Mouse (Mus musculus): ENCODE data around the gene Ube3b. TPM values are rescaled to one million over a fixed set of nuclear protein-coding genes. Genes with fewer than 3 reads are reported as not detected.

Gene Ube3b
- total RNA-seq, 2 experiments from 2014 or later: 86.2 to 93.3 TPM

Small RNAs within 50 kb of the gene (microRNA-seq; reads per million reads assigned to microRNA genes)
- 0.21 to 0.25 reads per million in 2 experiments for gene Mir7027

Other genes starting within 250 kb of the Ube3b start
- 1 to 10 TPM; 2.8 to 6.2 TPM for gene Acacb, start 234.1 kb upstream of the Ube3b start, total RNA-seq (2021)
- gene Foxn4, start 106.8 kb upstream of the Ube3b start, total RNA-seq (2021): not detected
- gene Myo1h, start 91.4 kb upstream of the Ube3b start, total RNA-seq (2021): 1 to 10 TPM; 2.5 to 3.3 TPM
- gene Kctd10, start 99 bp upstream of the Ube3b start, total RNA-seq (2021): 10 to 100 TPM; 64.6 to 68.6 TPM
- 10 to 100 TPM; 20.2 to 20.5 TPM for gene Mmab, start 63.5 kb downstream of the Ube3b start, total RNA-seq (2021)
- 10 to 100 TPM; 26.9 to 30.9 TPM for gene Mvk, start 63.7 kb downstream of the Ube3b start, total RNA-seq (2021)
- gene Fam222a, start 187.4 kb downstream of the Ube3b start, total RNA-seq (2021): 10 to 100 TPM; 10.9 to 11.0 TPM

All from left cerebral cortex, adult 18-20 months (tissue).